Mouse (Mus musculus): Measurements from ENCODE around the gene Smurf1.

GRCm38 (mm10) chr5:144870782-144871181 lies 94.9 kb downstream of the Smurf1 start:
- TF ChIP-seq CTCF (conservative IDR thresholded peaks at IDR 0.05; ENCODE audit: low read length), result no peak
- no peak for TF ChIP-seq NANOG (IDR thresholded peaks at IDR 0.05; ENCODE audit: borderline replicate concordance, low read length)
- no peak for TF ChIP-seq POU5F1 (IDR thresholded peaks at IDR 0.05; ENCODE audit: borderline replicate concordance, low read length)
